Mouse (Mus musculus): ENCODE data around the gene Fbp1. TPM values are rescaled to one million over a fixed set of nuclear protein-coding genes. Genes with fewer than 3 reads are reported as not detected.

Fbp1 gene
- total RNA-seq (2023), result not detected

GRCm38 (mm10) chr13:62887712-62888441 lies at the start of gene Fbp1:
TSS of gene Fbp1 (minus strand) at chr13:62888282.

GRCm38 (mm10) chr13:62857941-62858915 lies 29.9 kb downstream of the Fbp1 start, which contains the start of gene Fbp2:
TSS of gene Fbp2 (minus strand) at chr13:62858422.

Other genes starting within 250 kb of the Fbp1 start
- 6.3 TPM for gene Platr25, start 127.6 kb downstream of the Fbp1 start, total RNA-seq (2023)
- gene Gm5141, start 102.5 kb downstream of the Fbp1 start, total RNA-seq (2023), result 2.1 TPM
- gene Fbp2, start 29.9 kb downstream of the Fbp1 start, total RNA-seq (2023), result not detected
- gene 2010111I01Rik, start 76.6 kb upstream of the Fbp1 start, total RNA-seq (2023), result 118 TPM

Data from CD4-positive naive resting alpha-beta T cell, adult 76 days (primary cell).